Mouse (Mus musculus) ES-CJ7 (cell line): ENCODE results near the gene Prdm11.
A peak's percentile ranks its signal among the peaks of the same experiment; 100 is the strongest.

Experiments
- DNase-seq: peaks from one replicate; pipeline ENCODE4 v3.0.0; 2011; ENCODE audit warnings: low read depth, low spot score

Prdm11 gene

GRCm38 (mm10) chr2:93045818-93046508 lies at the start of gene Prdm11:
TSS of gene Prdm11 (minus strand) at chr2:93046167.
- DNase-seq: no peak

DNA sequence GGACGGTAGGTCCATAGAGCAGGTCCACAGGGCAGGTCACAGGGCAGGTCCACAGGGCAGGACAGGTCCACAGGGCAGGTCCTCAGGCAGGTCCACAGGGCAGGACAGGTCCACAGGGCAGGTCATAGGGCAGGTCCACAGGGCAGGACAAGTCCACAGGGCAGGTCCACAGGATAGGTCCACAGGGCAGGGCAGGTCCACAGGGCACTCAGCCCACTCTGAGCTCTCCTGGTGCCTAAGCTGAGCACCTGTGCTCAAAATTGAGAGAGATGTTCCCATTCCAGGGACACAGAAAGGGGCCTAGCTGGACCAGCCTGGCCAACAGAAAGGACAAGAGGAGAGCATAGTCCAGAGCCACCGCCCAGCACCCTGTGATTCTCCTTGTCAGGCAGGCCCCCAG lies 46.4 kb upstream of the Prdm11 start:
- DNase-seq: no peak

GRCm38 (mm10) chr2:93091679-93092078 lies 45.7 kb upstream of the Prdm11 start:
- no peak for DNase-seq

DNA sequence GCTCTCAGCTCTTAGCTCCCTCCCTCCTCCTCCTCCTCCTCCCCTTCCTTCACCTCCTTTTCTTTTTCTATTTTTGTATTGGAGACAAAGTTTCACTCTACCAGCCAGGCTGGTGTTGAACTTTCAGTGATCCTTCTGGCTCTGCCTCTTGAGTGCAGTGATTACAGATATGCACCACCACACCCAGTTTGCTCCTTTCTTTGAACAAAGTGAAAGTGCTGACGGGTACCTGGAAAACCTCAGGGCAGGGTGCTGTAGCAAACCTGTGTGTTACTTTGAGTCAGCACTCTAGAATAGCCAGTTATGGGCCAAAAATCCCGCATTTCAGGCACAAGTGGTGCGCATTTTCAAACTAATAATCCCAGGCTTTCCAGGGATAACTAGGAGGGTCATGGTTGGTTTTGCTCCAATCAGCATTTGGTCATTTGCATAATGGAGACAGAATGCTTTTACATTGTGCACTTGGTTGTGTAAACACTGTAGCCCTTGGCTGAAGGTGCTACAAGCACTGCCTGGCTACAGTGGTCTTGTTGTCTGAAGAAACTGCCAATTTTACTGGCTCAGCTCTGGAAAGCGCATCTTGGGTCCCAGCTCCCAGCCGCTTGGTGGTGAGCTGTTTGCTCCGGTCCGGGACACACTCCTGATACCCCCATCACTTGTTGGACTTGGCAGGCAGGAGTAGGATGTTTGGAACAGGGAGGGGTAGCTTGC lies 43.6 kb upstream of the Prdm11 start:
- no peak for DNase-seq

DNA sequence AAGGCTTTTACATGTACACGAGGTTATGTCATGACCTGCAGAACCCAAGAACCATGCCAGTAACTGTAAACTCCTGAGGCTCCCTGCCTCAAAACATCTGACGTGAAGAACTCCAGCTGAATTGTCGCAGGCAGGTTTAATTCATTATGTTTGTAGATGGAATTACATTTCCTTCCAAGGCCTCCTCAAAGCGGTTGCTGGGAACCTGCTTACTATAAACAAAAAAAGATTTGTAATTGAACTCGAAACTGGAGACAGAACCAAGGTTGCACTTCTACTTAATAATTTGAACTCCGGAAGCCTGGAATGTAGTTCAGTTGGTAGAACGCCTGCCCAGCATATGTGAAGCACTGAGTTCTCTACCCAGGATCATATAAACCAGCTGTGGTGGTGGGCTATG lies 42.0 kb upstream of the Prdm11 start:
- DNase-seq: no peak

GRCm38 (mm10) chr2:93085291-93086027 lies 39.5 kb upstream of the Prdm11 start:
- DNase-seq: no peak

- no peak for DNase-seq
Observed at GRCm38 (mm10) chr2:93084481-93084880, 38.5 kb upstream of the Prdm11 start.

GRCm38 (mm10) chr2:93083317-93083716 lies 37.4 kb upstream of the Prdm11 start:
- DNase-seq: no peak

DNA sequence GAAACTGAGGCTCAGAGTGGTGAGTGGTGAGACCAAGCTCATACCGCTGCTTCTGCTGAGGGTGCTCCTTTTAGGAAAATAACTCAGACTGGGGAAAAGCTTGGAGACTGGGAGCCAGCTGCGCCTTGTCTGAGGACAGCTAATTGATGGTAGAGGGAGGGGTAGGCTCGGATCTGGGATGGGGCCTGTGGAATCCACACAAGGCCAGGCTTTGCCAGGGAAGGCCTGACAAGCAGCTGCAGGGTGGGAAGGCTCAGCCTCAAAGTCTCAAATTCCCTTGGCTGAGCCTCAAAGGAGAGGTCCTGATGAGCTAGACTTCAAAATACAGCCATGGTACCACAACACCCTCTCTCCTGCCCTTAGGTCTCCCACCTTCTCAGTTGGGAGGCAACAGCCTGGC lies 36.9 kb upstream of the Prdm11 start:
- no peak for DNase-seq

GRCm38 (mm10) chr2:93080871-93081608 lies 35.1 kb upstream of the Prdm11 start:
- DNase-seq: no peak

DNA sequence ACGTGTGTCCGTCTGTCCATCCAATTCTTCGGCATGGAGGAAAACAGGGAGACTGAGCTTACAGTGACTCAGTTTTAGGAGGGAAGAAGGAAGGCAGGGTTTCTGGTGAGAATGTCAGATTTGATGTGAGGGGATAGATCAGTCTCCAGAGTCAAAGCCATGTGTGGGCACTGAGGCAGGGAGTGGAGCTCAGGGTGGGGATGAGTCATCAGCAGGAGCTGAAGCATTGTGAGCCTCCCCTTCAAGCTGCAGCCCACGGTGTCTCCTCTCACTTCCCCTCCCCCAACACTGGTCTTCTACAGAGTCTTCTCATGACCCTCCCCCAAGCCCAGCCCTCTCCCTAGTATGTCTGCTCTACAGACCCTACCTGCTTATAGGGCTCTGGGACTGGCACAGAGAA lies 33.4 kb upstream of the Prdm11 start:
- no peak for DNase-seq

- no peak for DNase-seq
Observed at GRCm38 (mm10) chr2:93076578-93076955, 30.6 kb upstream of the Prdm11 start.

GRCm38 (mm10) chr2:93075738-93076577 lies 30.0 kb upstream of the Prdm11 start:
- DNase-seq: peak; percentile 76

DNA sequence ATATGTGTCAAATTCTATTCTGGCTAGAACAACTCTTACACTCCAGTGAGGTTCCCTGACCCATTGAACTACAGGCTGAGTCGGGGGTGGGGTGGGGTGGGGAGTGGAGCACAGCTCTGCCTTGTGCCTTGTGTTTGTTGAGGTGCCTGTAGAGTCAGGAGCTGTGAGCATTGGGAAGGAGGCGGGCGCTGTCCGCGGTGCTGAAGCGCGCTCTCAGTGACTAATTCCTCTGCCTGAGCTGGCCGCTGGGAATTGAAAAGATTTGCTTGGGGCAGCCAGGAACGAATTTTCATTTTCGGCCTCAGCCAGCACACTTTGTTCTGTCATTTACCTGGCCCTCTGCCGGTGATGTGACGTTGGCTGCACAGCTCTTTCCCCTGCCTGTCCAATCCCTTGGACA lies 25.7 kb upstream of the Prdm11 start:
- peak; percentile 72 for DNase-seq

- peak; percentile 36 for DNase-seq
Observed at GRCm38 (mm10) chr2:93068942-93069341, 23.0 kb upstream of the Prdm11 start.

DNA sequence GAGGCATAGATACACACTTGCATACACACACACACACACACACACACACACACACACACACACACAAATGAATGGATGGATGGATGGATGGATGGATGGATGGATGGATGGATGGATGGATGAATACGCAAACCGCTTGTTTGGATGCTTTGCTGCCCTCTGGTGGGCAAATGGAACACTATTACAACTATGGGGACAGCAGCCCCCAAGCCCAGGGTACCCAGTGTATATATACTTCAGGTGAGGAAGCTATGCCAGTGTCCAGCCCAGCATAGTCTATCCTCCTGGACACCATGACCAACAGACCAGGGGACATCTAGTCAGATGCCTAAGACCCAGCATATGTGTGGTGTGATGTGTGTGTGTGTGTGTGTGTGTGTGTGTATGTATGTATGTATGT lies 17.4 kb upstream of the Prdm11 start:
- peak; percentile 34 for DNase-seq

DNA sequence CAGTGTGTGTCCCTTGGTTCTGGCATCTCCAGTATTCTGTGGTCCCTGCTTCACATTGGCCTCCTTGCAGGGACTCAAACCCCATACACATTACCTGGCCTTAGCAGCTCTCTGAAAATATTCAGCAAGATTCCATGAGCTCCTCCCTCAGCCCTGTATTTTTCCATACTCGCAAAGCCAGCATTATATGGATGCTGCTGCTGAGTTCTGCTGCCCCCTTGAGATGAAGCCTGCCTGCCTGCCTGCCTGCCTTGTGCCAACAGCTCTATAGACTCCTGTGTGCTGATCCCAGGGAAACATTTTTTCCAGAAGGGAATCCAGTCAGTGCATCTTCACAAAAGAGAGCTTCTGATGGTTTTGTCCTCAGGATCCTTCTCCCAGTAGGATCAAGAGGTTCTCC lies 5.9 kb upstream of the Prdm11 start:
- no peak for DNase-seq

DNA sequence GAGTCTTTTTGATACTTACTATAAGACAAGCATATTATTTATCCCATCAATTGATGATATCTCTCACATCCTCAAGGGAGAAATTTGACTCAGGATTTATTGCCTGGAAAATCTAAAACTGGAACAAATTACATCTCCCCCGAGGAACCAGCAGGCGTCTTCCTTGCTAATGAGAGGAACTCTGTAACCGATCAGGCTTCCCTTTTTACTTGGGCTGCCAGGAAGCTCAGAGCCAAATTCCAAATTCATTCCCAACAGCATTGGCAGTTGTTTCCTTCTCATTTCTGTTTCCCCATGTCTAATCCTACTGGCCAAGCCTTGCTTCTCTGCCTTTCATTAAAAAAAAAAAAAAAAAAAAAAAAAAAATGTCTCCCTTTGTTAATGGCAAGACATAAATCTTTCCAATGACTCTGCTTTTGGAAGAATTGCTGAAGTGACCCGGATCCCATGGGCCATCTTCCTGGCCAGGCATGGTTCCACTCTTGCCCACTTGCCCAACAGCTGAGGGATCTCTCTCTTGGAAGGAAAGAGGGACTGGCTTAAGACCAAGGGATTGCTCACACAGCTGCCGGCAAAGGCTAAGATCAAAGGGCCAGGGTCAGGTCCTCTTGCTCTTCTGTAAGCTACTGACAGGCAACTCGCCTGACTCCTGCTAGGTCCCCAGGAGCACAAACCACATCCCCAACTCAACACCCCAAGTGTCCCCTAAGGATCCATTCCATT lies 2.8 kb upstream of the Prdm11 start:
- DNase-seq: no peak

DNA sequence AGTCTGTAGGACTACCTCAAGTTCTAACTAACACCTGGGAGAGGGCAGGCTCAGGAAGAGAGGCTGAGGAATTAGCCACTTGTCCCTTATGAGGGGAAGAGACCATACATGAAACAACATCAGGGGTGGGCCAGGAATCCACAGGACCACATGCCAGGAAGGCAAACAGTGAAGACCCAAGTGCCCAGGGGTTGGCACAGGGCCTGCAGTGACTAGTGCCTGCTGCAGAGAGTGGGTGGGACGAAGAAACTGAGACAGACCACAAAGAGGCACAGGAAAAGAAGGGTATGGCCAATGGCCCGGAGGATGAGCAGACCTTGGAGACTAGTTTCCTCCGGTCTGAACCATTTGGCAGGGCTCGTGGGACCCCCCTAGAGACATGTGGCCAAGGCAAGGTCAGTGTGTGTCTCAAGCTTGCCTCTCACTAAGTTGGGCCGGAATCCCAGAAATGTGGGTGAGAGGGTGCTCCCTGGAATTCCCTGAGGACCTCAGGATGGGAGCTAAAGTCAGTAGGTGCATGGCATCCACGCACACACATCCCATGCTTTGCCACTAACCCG lies 1.6 kb upstream of the Prdm11 start:
- DNase-seq: no peak

GRCm38 (mm10) chr2:93047036-93047435 lies 1.1 kb upstream of the Prdm11 start:
- DNase-seq: peak; percentile 57
